Mouse (Mus musculus) hindbrain, embryonic 15.5 days (tissue): ENCODE results near the gene Olfr1239. TPM values are rescaled to one million over a fixed set of nuclear protein-coding genes. Genes with fewer than 3 reads are reported as not detected.

Experiments
- ATAC-seq: fragments of 200-750 bp; cut with Nextera tagmentation; 2 replicates; pipeline ENCODE4 v1.8.0; 2017; ENCODE audit warnings: low read depth, moderate number of reproducible peaks, moderate TSS enrichment; ENCODE audit not compliant: low FRiP score
- H3K27ac ChIP-seq: fragments of 300-500 bp; sonication (generic); replicated peaks from 2 replicates; pipeline ENCODE4 v1.5.1; 2015; ENCODE audit warnings: mild to moderate bottlenecking, inconsistent platforms
- H3K27me3 ChIP-seq: fragments of 300-500 bp; sonication (generic); 2 replicates; pipeline ENCODE4 v1.6.1; 2015; ENCODE audit warnings: control low read depth, inconsistent platforms
- H3K36me3 ChIP-seq: fragments of 300-500 bp; sonication (generic); 2 replicates; pipeline ENCODE4 v1.6.1; 2015; ENCODE audit warnings: control low read depth, inconsistent platforms
- H3K4me1 ChIP-seq: fragments of 300-500 bp; sonication (generic); replicated peaks from 2 replicates; pipeline ENCODE4 v1.6.1; 2015; ENCODE audit warnings: control low read depth, inconsistent platforms
- H3K4me2 ChIP-seq: fragments of 300-500 bp; sonication (generic); 2 replicates; pipeline ENCODE4 v1.6.1; 2015; ENCODE audit warnings: moderate library complexity, mild to moderate bottlenecking, inconsistent platforms
- H3K4me3 ChIP-seq: fragments of 300-500 bp; sonication (generic); 2 replicates; pipeline ENCODE4 v1.5.1; 2015; ENCODE audit warnings: mild to moderate bottlenecking, inconsistent platforms
- H3K9ac ChIP-seq: fragments of 300-500 bp; sonication (generic); 2 replicates; pipeline ENCODE4 v1.6.1; 2015; ENCODE audit warnings: inconsistent platforms
- H3K9me3 ChIP-seq: fragments of 300-500 bp; sonication (generic); 2 replicates; pipeline ENCODE4 v1.6.1; 2016; ENCODE audit warnings: control low read depth, inconsistent platforms
- WGBS: fragments of 180-500 bp; shearing (Covaris S2); methylation state at CpG from one replicate; pipeline ENCODE4 v1.1.7; 2015; 5-methylcytosine and 5-hydroxymethylcytosine counted together
- polyA plus RNA-seq: library from polyadenylated mRNA; unstranded; fragments of >200 nt; fragmentation: Nextera tagmentation; extraction: Ambion mirVana; gene quantifications from 2 replicates; pipeline ENCODE4 v1.2.1, GENCODE M21; 2015

Olfr1239 gene
- not detected in 2 replicates for polyA plus RNA-seq

GRCm38 (mm10) chr2:89420307-89420706 lies at the start of gene Olfr1239:
Gene Olfr1239 (minus strand): TSS chr2:89420407.
- no peaks in the 10 kb centered on the region for H3K36me3 ChIP-seq
- no peaks in the 10 kb centered on the region for H3K4me1 ChIP-seq
- ATAC-seq = no peak
- H3K27ac ChIP-seq = no peak within 1 kb of the TSS
- H3K9me3 ChIP-seq = no peaks in the 10 kb centered on the region
- 98% methylated on average over 2 of the region's 2 CpGs for WGBS
- no peaks in the 10 kb centered on the region for H3K27me3 ChIP-seq
- H3K4me2 ChIP-seq = no peak within 1 kb of the TSS
- H3K4me3 ChIP-seq = no peak within 1 kb of the TSS
- H3K9ac ChIP-seq = no peak within 1 kb of the TSS

GRCm38 (mm10) chr2:89442900-89443299 lies 22.7 kb upstream of the Olfr1239 start, which contains the start of gene Olfr1240:
Gene Olfr1240 (minus strand): TSS chr2:89443000.
- ATAC-seq = no peak
- 89% methylated on average over 3 of the region's 3 CpGs for WGBS
- no peaks in the 10 kb centered on the region for H3K4me1 ChIP-seq

GRCm38 (mm10) chr2:89414557-89414956 lies 5.7 kb downstream of the Olfr1239 start:
- no peaks in the 10 kb centered on the region for H3K4me1 ChIP-seq
- no peaks in the 10 kb centered on the region for H3K9me3 ChIP-seq
- H3K4me2 ChIP-seq = no peak overlapping the region
- ATAC-seq = no peak
- no peak overlapping the region for H3K9ac ChIP-seq
- 93% methylated on average over 1 of the region's 1 CpGs for WGBS
- no peaks in the 10 kb centered on the region for H3K36me3 ChIP-seq
- no peak overlapping the region for H3K4me3 ChIP-seq
- no peaks in the 10 kb centered on the region for H3K27me3 ChIP-seq
- no peak overlapping the region for H3K27ac ChIP-seq

More at GRCm38 (mm10) chr2:89442900-89443299, 22.7 kb upstream of the Olfr1239 start, which contains the start of gene Olfr1240:
- Histone ChIP-seq H3K4me3 (no peak within 1 kb of the TSS), H3K4me2 (no peak within 1 kb of the TSS), H3K27ac (no peak within 1 kb of the TSS), H3K36me3 (no peaks in the 10 kb centered on the region), H3K9me3 (no peaks in the 10 kb centered on the region), H3K27me3 (no peaks in the 10 kb centered on the region), H3K9ac (no peak within 1 kb of the TSS)

GRCm38 (mm10) chr2:89409576-89409975 lies 10.6 kb downstream of the Olfr1239 start, which contains the start of gene Olfr1238:
Gene Olfr1238 (minus strand): TSS chr2:89409676.
- Histone ChIP-seq H3K36me3 (no peaks in the 10 kb centered on the region), H3K27me3 (no peaks in the 10 kb centered on the region), H3K27ac (no peak within 1 kb of the TSS), H3K4me3 (no peak within 1 kb of the TSS), H3K4me2 (no peak within 1 kb of the TSS), H3K9ac (no peak within 1 kb of the TSS), H3K9me3 (no peaks in the 10 kb centered on the region), H3K4me1 (no peaks in the 10 kb centered on the region)
- 90% methylated on average over 2 of the region's 2 CpGs for WGBS
- ATAC-seq = no peak

GRCm38 (mm10) chr2:89400882-89401281 lies 19.3 kb downstream of the Olfr1239 start:
- no peaks in the 10 kb centered on the region for H3K27me3 ChIP-seq
- no peaks in the 10 kb centered on the region for H3K36me3 ChIP-seq
- H3K4me1 ChIP-seq = no peaks in the 10 kb centered on the region
- H3K9ac ChIP-seq = no peak overlapping the region
- no peak for ATAC-seq
- WGBS = 90% methylated on average over 1 of the region's 1 CpGs
- no peak overlapping the region for H3K27ac ChIP-seq
- H3K9me3 ChIP-seq = no peaks in the 10 kb centered on the region
- H3K4me2 ChIP-seq = no peak overlapping the region
- H3K4me3 ChIP-seq = no peak overlapping the region

Other genes starting within 250 kb of the Olfr1239 start
- not detected in 2 replicates for gene Olfr1225, start 245.7 kb downstream of the Olfr1239 start, polyA plus RNA-seq
- not detected in 2 replicates for gene Olfr1226, start 220.4 kb downstream of the Olfr1239 start, polyA plus RNA-seq
- gene Olfr1228, start 166.3 kb downstream of the Olfr1239 start, polyA plus RNA-seq = not detected in 2 replicates
- gene Olfr1229, start 132.4 kb downstream of the Olfr1239 start, polyA plus RNA-seq = not detected in 2 replicates
- not detected in 2 replicates for gene Olfr1230, start 123.1 kb downstream of the Olfr1239 start, polyA plus RNA-seq
- not detected in 2 replicates for gene Olfr1231, start 113.3 kb downstream of the Olfr1239 start, polyA plus RNA-seq
- not detected in 2 replicates for gene Olfr1232, start 90.7 kb downstream of the Olfr1239 start, polyA plus RNA-seq
- not detected in 2 replicates for gene Olfr1233, start 78.0 kb downstream of the Olfr1239 start, polyA plus RNA-seq
- not detected in 2 replicates for gene Olfr1234, start 55.5 kb downstream of the Olfr1239 start, polyA plus RNA-seq
- not detected in 2 replicates for gene Olfr1238, start 10.7 kb downstream of the Olfr1239 start, polyA plus RNA-seq
- not detected in 2 replicates for gene Olfr1240, start 22.6 kb upstream of the Olfr1239 start, polyA plus RNA-seq
- gene Olfr1241, start 66.7 kb upstream of the Olfr1239 start, polyA plus RNA-seq = not detected in 2 replicates
- gene Olfr1242, start 77.9 kb upstream of the Olfr1239 start, polyA plus RNA-seq = not detected in 2 replicates
- not detected in 2 replicates for gene Olfr1243, start 111.1 kb upstream of the Olfr1239 start, polyA plus RNA-seq
- not detected in 2 replicates for gene Olfr1245, start 158.0 kb upstream of the Olfr1239 start, polyA plus RNA-seq
- gene Olfr1246, start 172.8 kb upstream of the Olfr1239 start, polyA plus RNA-seq = not detected in 2 replicates
- not detected in 2 replicates for gene Olfr1247, start 193.7 kb upstream of the Olfr1239 start, polyA plus RNA-seq
- not detected in 2 replicates for gene Olfr1248, start 197.8 kb upstream of the Olfr1239 start, polyA plus RNA-seq
- gene Olfr1249, start 214.6 kb upstream of the Olfr1239 start, polyA plus RNA-seq = not detected in 2 replicates
- gene Olfr1250, start 241.1 kb upstream of the Olfr1239 start, polyA plus RNA-seq = not detected in 2 replicates